Mouse (Mus musculus) stomach, postnatal 0 days (tissue): ENCODE results near the gene Psmg3. TPM values are rescaled to one million over a fixed set of nuclear protein-coding genes. Genes with fewer than 3 reads are reported as not detected.
A peak's percentile ranks its signal among the peaks of the same experiment; 100 is the strongest.

Source experiments
- ATAC-seq: fragments of 200-750 bp; cut with Nextera tagmentation; 2 replicates; pipeline ENCODE4 v1.8.0; 2017; ENCODE audit not compliant: low FRiP score, low TSS enrichment
- DNase-seq: peaks from one replicate; pipeline ENCODE4 v3.0.0-alpha.2; 2016; ENCODE audit warnings: low spot score
- H3K27ac ChIP-seq: fragments of 300-500 bp; sonication (generic); replicated peaks from 2 replicates; pipeline ENCODE4 v1.5.1; 2014; ENCODE audit warnings: mild to moderate bottlenecking, control low read depth
- H3K27me3 ChIP-seq: fragments of 300-500 bp; sonication (generic); 2 replicates; pipeline ENCODE4 v1.6.1; 2014; ENCODE audit warnings: low read length; ENCODE audit not compliant: control insufficient read depth, insufficient read depth
- H3K36me3 ChIP-seq: fragments of 300-500 bp; sonication (generic); 2 replicates; pipeline ENCODE4 v1.6.1; 2014; ENCODE audit warnings: low read length, mixed read lengths; ENCODE audit not compliant: control insufficient read depth, insufficient read depth
- H3K4me1 ChIP-seq: fragments of 300-500 bp; sonication (generic); replicated peaks from 2 replicates; pipeline ENCODE4 v1.6.1; 2014; ENCODE audit warnings: antibody characterized with exemption; ENCODE audit not compliant: control insufficient read depth, insufficient read depth
- H3K4me2 ChIP-seq: fragments of 300-500 bp; sonication (generic); replicated peaks from 2 replicates; pipeline ENCODE4 v1.6.1; 2014; ENCODE audit warnings: low read depth, mild to moderate bottlenecking, control low read depth, moderate library complexity
- H3K4me3 ChIP-seq: fragments of 300-500 bp; sonication (generic); 2 replicates; pipeline ENCODE4 v1.5.1; 2014; ENCODE audit warnings: low read depth, low read length, control low read depth
- H3K9ac ChIP-seq: fragments of 300-500 bp; sonication (generic); 2 replicates; pipeline ENCODE4 v1.6.1; 2014; ENCODE audit warnings: mild to moderate bottlenecking, low read length, control low read depth, mixed read lengths
- H3K9me3 ChIP-seq: fragments of 300-500 bp; sonication (generic); 2 replicates; pipeline ENCODE4 v1.6.1; 2016; ENCODE audit warnings: low read length; ENCODE audit not compliant: control insufficient read depth
- CTCF ChIP-seq: IDR thresholded peaks from 2 replicates; pipeline ENCODE4 v1.5.1; 2016; ENCODE audit warnings: antibody characterized with exemption, low read depth, mild to moderate bottlenecking, moderate library complexity
- EP300 ChIP-seq: optimal IDR thresholded peaks from 2 replicates; pipeline ENCODE3; 2016; ENCODE audit warnings: antibody characterized with exemption
- WGBS: fragments of 180-500 bp; shearing (Covaris S2); extraction: QIAGEN DNeasy Blood & Tissue Kit; methylation state at CpG from one replicate; pipeline ENCODE4 v1.1.7; 2014; 5-methylcytosine and 5-hydroxymethylcytosine counted together
- polyA plus RNA-seq: library from polyadenylated mRNA; unstranded; fragments of >200 nt; fragmentation: Nextera tagmentation; extraction: Ambion mirVana; gene quantifications from 2 replicates; pipeline ENCODE4 v1.2.1, GENCODE M21; 2015

Psmg3 gene
- polyA plus RNA-seq, 1 experiment from 2014 or later, result 51.0 TPM

- H3K27ac ChIP-seq, result no peak overlapping the region
- H3K36me3 ChIP-seq, result no peaks in the 10 kb centered on the region
- H3K4me3 ChIP-seq, result no peak overlapping the region
- no peaks in the 10 kb centered on the region; the same call in 1 of the 2 replicates for H3K27me3 ChIP-seq
- H3K4me1 ChIP-seq, result no peaks in the 10 kb centered on the region
- H3K4me2 ChIP-seq, result no peak overlapping the region
- TF ChIP-seq CTCF (no peak), EP300 (no peak)
- H3K9me3 ChIP-seq, result no peaks in the 10 kb centered on the region
- DNase-seq, result no peak
- 68% methylated on average over 12 of the region's 12 CpGs for WGBS
- H3K9ac ChIP-seq, result no peak overlapping the region
- ATAC-seq, result no peak
These were observed 23.1 kb upstream of the Psmg3 start for GRCm38 (mm10) chr5:139849626-139850320.

DNA sequence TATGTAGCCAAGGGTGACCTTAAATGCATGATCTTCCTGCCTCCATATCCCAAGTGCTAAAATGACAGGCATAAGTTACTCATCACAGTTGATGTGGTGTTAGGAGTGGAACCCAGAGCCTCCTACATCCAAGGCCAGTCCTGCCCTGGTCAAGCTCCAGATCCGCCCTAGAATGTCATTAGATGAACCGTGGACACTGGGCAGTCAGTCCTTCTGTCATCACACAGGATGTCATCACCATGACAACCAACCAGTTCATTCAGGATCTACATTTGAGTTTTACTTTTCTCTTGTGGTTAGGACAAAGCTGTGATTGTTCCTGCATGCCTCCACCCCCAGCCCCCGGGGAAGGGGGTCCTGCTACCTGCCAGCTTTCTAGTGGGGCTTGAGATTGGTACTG is 12.5 kb upstream of the Psmg3 start:
- Histone ChIP-seq H3K9ac (no peak overlapping the region), H3K9me3 (no peaks in the 10 kb centered on the region), H3K4me2 (no peak overlapping the region), H3K36me3 (no peaks in the 10 kb centered on the region), H3K27me3 (no peaks in the 10 kb centered on the region), H3K4me1 (no peaks in the 10 kb centered on the region), H3K27ac (no peak overlapping the region), H3K4me3 (no peak overlapping the region)
- 46% methylated on average over 3 of the region's 3 CpGs for WGBS
- TF ChIP-seq CTCF (no peak), EP300 (no peak)
- no peak for DNase-seq
- ATAC-seq, result no peak

DNA sequence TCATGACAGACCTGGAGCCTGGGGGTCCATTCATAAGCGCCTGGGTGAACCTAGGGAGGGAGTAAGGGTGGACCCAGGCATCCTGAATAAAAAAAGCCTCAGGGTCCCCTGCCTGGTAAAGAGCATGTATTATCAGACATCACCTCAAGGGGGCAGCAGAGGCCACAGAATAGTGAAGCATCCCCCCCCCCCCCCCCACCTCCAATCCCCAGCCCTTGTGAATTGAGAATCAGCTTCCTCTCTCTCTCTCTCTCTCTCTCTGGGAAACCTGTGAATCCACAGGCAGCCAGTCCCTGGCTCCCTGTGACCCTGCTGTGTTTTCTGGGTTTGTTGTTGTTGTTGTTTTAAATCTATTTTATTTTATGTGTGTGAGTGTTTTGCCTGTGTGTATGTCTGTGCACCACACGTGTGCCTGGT is 11.8 kb upstream of the Psmg3 start:
- no peak overlapping the region for H3K9ac ChIP-seq

GRCm38 (mm10) chr5:139835706-139836105 is 9.0 kb upstream of the Psmg3 start:
- TF ChIP-seq CTCF (no peak), EP300 (no peak)
- no peak for ATAC-seq
- Histone ChIP-seq H3K27ac (no peak overlapping the region), H3K4me1 (no peaks in the 10 kb centered on the region), H3K36me3 (no peaks in the 10 kb centered on the region), H3K4me2 (no peak overlapping the region), H3K9me3 (no peaks in the 10 kb centered on the region), H3K4me3 (no peak overlapping the region), H3K9ac (no peak overlapping the region), H3K27me3 (no peaks in the 10 kb centered on the region)
- DNase-seq, result no peak
- 76% methylated on average over 7 of the region's 7 CpGs for WGBS

More for the DNA sequence above, 11.8 kb upstream of the Psmg3 start:
- H3K9me3 ChIP-seq, result no peaks in the 10 kb centered on the region
- H3K36me3 ChIP-seq, result no peaks in the 10 kb centered on the region
- no peaks in the 10 kb centered on the region for H3K27me3 ChIP-seq
- 17% methylated on average over 2 of the region's 2 CpGs for WGBS
- no peaks in the 10 kb centered on the region for H3K4me1 ChIP-seq
- no peak overlapping the region for H3K4me2 ChIP-seq
- no peak overlapping the region for H3K4me3 ChIP-seq
- H3K27ac ChIP-seq, result no peak overlapping the region
- ATAC-seq, result 0 out of 2 replicates have a peak, but pooled peaks have one; percentile 6
- peak; percentile 77 for DNase-seq
- TF ChIP-seq EP300, result no peak
- TF ChIP-seq CTCF, result peak; percentile 70

GRCm38 (mm10) chr5:139832125-139832524 is 5.4 kb upstream of the Psmg3 start:
- WGBS, result 60% methylated on average over 7 of the region's 7 CpGs
- no peak for TF ChIP-seq EP300
- no peak for TF ChIP-seq CTCF
- DNase-seq, result no peak
- H3K4me3 ChIP-seq, result no peak overlapping the region
- H3K27me3 ChIP-seq, result no peaks in the 10 kb centered on the region
- no peaks in the 10 kb centered on the region for H3K36me3 ChIP-seq
- no peak overlapping the region for H3K9ac ChIP-seq
- no peak overlapping the region for H3K27ac ChIP-seq
- H3K4me2 ChIP-seq, result no peak overlapping the region
- H3K4me1 ChIP-seq, result no peaks in the 10 kb centered on the region
- H3K9me3 ChIP-seq, result no peaks in the 10 kb centered on the region
- no peak for ATAC-seq

DNA sequence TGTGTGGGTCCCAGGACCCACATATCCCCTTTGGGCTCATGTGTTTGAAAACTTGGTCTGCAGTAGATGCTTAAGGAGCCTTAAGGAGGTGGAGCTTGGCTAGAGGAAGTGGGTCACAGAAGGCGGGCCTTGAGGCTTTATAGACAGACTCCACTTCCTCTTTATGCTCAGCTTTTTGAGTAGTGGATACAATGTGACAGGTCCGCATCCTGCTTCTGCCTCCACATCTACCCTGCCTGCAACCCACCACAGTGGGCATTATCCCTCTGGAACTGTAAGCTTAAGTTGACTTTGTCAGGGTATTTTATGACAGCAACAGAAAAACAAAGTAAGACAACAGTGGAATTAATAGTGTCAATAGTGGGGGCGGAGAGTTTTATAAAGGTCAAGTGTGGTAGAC is 4.0 kb upstream of the Psmg3 start:
- Histone ChIP-seq H3K36me3 (no peaks in the 10 kb centered on the region), H3K9ac (no peak overlapping the region), H3K4me3 (no peak overlapping the region), H3K27ac (no peak overlapping the region), H3K27me3 (no peaks in the 10 kb centered on the region), H3K4me1 (peaks cover 1% of the 10 kb centered on the region), H3K4me2 (no peak overlapping the region), H3K9me3 (no peaks in the 10 kb centered on the region)
- 83% methylated on average over 3 of the region's 3 CpGs for WGBS
- ATAC-seq (no peak), DNase-seq (no peak)
- TF ChIP-seq EP300 (no peak), CTCF (no peak)
